Mouse (Mus musculus) forebrain, embryonic 12.5 days (tissue): ENCODE measurements around the gene Gm11034. TPM values are rescaled to one million over a fixed set of nuclear protein-coding genes. Genes with fewer than 3 reads are reported as not detected.

Source experiments
- ATAC-seq: fragments of 200-750 bp; cut with Nextera tagmentation; 2 replicates; pipeline ENCODE4 v1.8.0; 2017; ENCODE audit warnings: moderate TSS enrichment; ENCODE audit not compliant: low FRiP score
- H3K27ac ChIP-seq: fragments of 300-500 bp; sonication (generic); 2 replicates; pipeline ENCODE4 v1.5.1; 2016; ENCODE audit warnings: mild to moderate bottlenecking
- H3K27me3 ChIP-seq: fragments of 300-500 bp; sonication (generic); 2 replicates; pipeline ENCODE4 v1.6.1; 2016; ENCODE audit warnings: mild to moderate bottlenecking
- H3K36me3 ChIP-seq: fragments of 300-500 bp; sonication (generic); replicated peaks from 2 replicates; pipeline ENCODE4 v1.6.1; 2016; ENCODE audit warnings: mild to moderate bottlenecking
- H3K4me1 ChIP-seq: fragments of 300-500 bp; sonication (generic); 2 replicates; pipeline ENCODE4 v1.6.1; 2016
- H3K4me2 ChIP-seq: fragments of 300-500 bp; sonication (generic); 2 replicates; pipeline ENCODE4 v1.6.1; 2016; ENCODE audit warnings: mild to moderate bottlenecking, moderate library complexity
- H3K4me3 ChIP-seq: fragments of 300-500 bp; sonication (generic); replicated peaks from 2 replicates; pipeline ENCODE4 v1.5.1; 2016; ENCODE audit warnings: mild to moderate bottlenecking
- H3K9ac ChIP-seq: fragments of 300-500 bp; sonication (generic); 2 replicates; pipeline ENCODE4 v1.6.1; 2016; ENCODE audit warnings: mild to moderate bottlenecking
- H3K9me3 ChIP-seq: fragments of 300-500 bp; sonication (generic); 2 replicates; pipeline ENCODE4 v1.6.1; 2016
- WGBS: fragments of 180-500 bp; shearing (Covaris S2); methylation state at CpG from one replicate; pipeline ENCODE4 v1.1.7; 2016; 5-methylcytosine and 5-hydroxymethylcytosine counted together
- polyA plus RNA-seq: library from polyadenylated mRNA; unstranded; fragments of >200 nt; fragmentation: Nextera tagmentation; extraction: Ambion mirVana; gene quantifications from 2 replicates; pipeline ENCODE4 v1.2.1, GENCODE M21; 2016

The Gm11034 gene
- polyA plus RNA-seq, 1 experiment from 2014 or later = not detected

- Histone ChIP-seq H3K4me3 (no peak overlapping the region), H3K4me2 (no peak overlapping the region), H3K27me3 (peaks cover 4% of the 10 kb centered on the region; the same call in 1 of the 2 replicates), H3K27ac (no peak overlapping the region), H3K36me3 (no peaks in the 10 kb centered on the region), H3K9ac (no peak overlapping the region), H3K9me3 (peaks cover 9% of the 10 kb centered on the region), H3K4me1 (no peaks in the 10 kb centered on the region)
- WGBS = 72% methylated on average over 1 of the region's 1 CpGs
- no peak for ATAC-seq
Measured at GRCm38 (mm10) chr8:72208582-72208981, 4.9 kb downstream of the Gm11034 start.

- H3K27me3 ChIP-seq = no peaks in the 10 kb centered on the region
- no peak overlapping the region for H3K27ac ChIP-seq
- no peak overlapping the region for H3K4me3 ChIP-seq
- H3K9ac ChIP-seq = no peak overlapping the region
- no peaks in the 10 kb centered on the region for H3K4me1 ChIP-seq
- no peak overlapping the region for H3K4me2 ChIP-seq
- no peak for ATAC-seq
- peaks cover 12% of the 10 kb centered on the region for H3K9me3 ChIP-seq
- no peaks in the 10 kb centered on the region for H3K36me3 ChIP-seq
- WGBS = 63% methylated on average over 8 of the region's 8 CpGs
Measured at GRCm38 (mm10) chr8:72197997-72198396, 15.4 kb downstream of the Gm11034 start.

- H3K4me1 ChIP-seq = no peaks in the 10 kb centered on the region
- no peaks in the 10 kb centered on the region for H3K9me3 ChIP-seq
- H3K36me3 ChIP-seq = no peaks in the 10 kb centered on the region
- H3K4me2 ChIP-seq = no peak overlapping the region
- no peak overlapping the region for H3K27ac ChIP-seq
- no peaks in the 10 kb centered on the region for H3K27me3 ChIP-seq
- ATAC-seq = no peak
- no peak overlapping the region for H3K9ac ChIP-seq
- no peak overlapping the region for H3K4me3 ChIP-seq
Measured at GRCm38 (mm10) chr8:72192065-72192464, 21.4 kb downstream of the Gm11034 start.

DNA sequence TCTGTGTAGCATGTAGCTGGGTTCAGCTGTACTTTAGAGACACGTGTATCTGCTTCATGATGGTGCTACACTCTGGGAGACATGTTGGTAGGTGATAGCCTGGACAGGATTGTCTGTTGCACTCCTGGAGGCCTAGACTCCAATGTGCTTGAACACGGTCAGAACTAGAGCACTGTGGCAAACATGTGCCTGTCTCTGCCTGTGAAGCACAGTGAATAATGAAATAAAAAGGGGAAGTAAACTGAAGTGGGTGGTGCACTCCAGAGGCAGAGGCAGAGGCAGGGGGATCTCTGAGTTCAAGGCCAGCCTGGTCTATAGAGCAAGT, 23.3 kb downstream of the Gm11034 start:
- 82% methylated on average over 2 of the region's 2 CpGs for WGBS
- Histone ChIP-seq H3K4me1 (no peaks in the 10 kb centered on the region), H3K9me3 (no peaks in the 10 kb centered on the region), H3K9ac (no peak overlapping the region), H3K36me3 (no peaks in the 10 kb centered on the region), H3K27ac (no peak overlapping the region), H3K4me3 (no peak overlapping the region), H3K4me2 (no peak overlapping the region), H3K27me3 (no peaks in the 10 kb centered on the region)
- no peak for ATAC-seq

DNA sequence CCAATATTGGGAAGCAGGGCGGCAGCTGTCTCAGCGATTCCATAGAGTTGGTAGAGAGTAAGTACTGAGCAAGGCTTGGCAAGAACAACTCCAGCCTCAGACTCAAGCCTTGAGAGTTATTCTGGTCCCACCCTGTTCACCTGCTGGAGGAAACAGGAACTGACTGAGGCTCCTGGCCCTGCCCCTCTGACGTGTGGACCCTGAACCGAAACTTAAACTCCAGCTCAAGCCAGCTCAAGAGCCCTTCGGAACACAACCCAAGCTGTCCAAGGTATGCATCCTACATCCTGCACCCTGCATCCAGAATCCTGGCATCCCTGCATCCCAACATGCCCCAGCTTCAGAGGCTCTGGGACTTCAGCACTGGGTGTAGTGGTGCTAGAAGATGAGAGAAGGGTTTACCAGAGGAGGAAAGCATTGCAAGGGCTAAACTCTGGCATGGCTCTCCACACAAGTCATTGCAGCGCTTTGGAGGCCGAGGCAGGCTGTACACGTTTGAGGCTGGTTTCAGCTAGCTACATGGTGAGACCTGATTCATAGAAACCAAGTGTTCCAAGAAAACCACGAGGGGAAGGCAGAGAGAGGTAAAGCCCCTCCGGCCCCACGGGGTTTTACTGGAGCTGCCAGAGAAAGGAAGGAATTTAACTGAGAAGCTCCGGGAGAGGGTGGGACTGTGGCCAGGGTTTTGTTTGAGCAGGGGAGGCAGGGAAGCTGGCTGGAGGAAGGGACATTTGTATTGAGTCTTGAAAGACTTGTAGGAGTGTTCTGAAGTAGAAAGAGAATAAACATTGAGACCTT, 23.8 kb downstream of the Gm11034 start, which contains the start of gene Hsh2d:
Gene Hsh2d (plus strand): TSS at position 222 of the 798 bp plus-strand sequence.
- ATAC-seq = no peak
- no peak within 1 kb of the TSS for H3K4me3 ChIP-seq
- no peaks in the 10 kb centered on the region for H3K27me3 ChIP-seq
- H3K4me1 ChIP-seq = no peaks in the 10 kb centered on the region
- no peak within 1 kb of the TSS for H3K9ac ChIP-seq
- no peaks in the 10 kb centered on the region for H3K9me3 ChIP-seq
- H3K27ac ChIP-seq = no peak within 1 kb of the TSS
- WGBS = 72% methylated on average over 12 of the region's 12 CpGs
- H3K36me3 ChIP-seq = no peaks in the 10 kb centered on the region
- no peak within 1 kb of the TSS for H3K4me2 ChIP-seq

DNA sequence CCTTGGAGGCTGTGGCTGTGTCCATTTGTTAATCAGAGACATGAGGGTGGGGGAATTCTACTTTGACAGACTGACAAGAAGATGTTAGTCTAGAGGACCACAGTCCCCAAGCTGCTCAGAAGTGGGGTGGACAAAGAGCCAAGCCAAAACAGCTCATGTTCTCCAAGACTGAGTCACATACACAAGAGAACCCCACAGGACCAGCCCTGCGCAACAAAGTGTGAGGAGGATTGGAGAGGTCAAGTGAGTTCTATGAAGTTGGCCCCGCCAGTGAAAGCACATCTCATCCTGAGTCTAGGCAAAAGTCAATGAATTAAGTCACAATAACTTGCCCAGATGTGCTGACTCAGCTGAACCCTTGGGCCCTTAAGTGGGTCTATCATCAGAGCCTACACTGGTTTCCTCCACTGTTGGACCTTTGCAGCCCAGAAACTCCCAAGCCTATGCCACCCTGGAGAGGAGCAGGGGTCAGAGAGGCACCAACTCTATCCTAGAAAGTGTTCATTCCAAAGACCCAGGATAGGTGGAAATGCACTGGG, 25.6 kb downstream of the Gm11034 start:
- Histone ChIP-seq H3K36me3 (no peaks in the 10 kb centered on the region), H3K9me3 (no peaks in the 10 kb centered on the region), H3K4me3 (no peak overlapping the region), H3K4me2 (no peak overlapping the region), H3K27me3 (no peaks in the 10 kb centered on the region), H3K27ac (no peak overlapping the region), H3K9ac (no peak overlapping the region), H3K4me1 (no peaks in the 10 kb centered on the region)
- WGBS = 81% methylated on average over 2 of the region's 2 CpGs
- no peak for ATAC-seq

DNA sequence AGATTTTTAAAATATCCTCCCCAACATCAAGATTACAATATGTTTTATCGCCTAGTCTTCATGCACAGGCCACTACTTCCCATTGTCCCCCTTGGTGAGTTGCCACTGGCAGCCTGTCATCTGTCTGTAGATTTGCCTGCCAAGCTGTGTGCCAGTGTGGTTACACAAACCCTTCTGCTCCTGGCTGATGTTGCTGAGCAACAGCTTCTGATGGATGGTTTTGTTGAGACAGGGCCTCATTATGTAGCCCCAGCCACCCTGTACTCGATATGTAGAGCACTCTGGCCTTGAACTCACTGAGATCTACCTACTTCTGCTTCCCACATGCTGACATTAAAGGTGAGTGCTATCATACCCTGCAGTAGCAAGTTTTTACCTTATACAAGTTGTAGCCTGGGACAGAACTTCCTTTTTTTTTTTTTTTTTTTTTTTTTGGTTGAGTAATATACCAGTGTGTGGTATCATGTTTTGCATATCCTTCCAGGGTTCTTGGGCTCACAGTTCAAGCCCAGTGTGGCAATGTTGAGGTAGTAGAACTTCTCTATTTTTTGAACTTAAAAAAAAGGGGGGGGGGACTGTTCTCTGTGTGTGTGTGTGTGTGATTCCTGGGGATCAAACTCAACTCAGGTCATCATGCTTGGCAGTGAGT, 29.8 kb downstream of the Gm11034 start:
- Histone ChIP-seq H3K9me3 (no peaks in the 10 kb centered on the region), H3K27me3 (no peaks in the 10 kb centered on the region), H3K4me2 (no peak overlapping the region), H3K4me1 (no peaks in the 10 kb centered on the region), H3K36me3 (peaks cover 35% of the 10 kb centered on the region), H3K27ac (no peak overlapping the region), H3K4me3 (no peak overlapping the region), H3K9ac (no peak overlapping the region)
- ATAC-seq = no peak
- WGBS = 88% methylated on average over 2 of the region's 2 CpGs

DNA sequence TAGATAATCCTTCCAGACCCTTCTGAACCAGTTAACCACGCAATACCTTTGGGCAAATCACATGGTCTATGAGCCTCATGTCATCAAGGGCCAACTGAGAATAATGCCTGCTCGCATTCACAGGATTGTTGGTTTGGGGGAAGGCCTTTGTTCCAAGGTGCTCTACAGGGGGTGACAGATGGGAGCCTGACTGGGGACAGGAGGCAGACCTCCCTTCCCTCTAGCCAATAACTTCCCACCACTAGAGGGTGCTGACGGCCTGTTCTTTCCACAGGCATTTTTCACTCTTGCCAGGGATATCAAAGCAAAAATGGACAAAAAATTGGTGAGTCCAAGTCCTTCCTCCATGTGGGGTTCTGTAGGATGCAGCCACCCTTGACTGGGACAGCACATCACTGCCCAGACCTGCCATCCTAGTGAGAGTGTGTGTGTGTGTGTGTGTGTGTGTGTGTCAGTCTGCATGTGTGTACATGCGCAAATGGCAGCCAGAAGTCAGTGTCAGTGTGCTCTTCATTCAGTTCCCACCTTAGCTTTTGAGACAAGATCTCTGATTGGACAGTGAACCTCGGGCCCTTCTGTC, 36.0 kb downstream of the Gm11034 start:
- H3K4me3 ChIP-seq = no peak overlapping the region
- no peaks in the 10 kb centered on the region for H3K4me1 ChIP-seq
- H3K4me2 ChIP-seq = no peak overlapping the region
- ATAC-seq = peak; percentile 70
- H3K36me3 ChIP-seq = peaks cover 96% of the 10 kb centered on the region
- H3K27me3 ChIP-seq = no peaks in the 10 kb centered on the region
- H3K9ac ChIP-seq = no peak overlapping the region
- 0 out of 2 replicates have a peak overlapping the region, but pooled peaks have one; percentile 11 for H3K27ac ChIP-seq
- WGBS = 60% methylated on average over 5 of the region's 5 CpGs
- H3K9me3 ChIP-seq = no peaks in the 10 kb centered on the region

DNA sequence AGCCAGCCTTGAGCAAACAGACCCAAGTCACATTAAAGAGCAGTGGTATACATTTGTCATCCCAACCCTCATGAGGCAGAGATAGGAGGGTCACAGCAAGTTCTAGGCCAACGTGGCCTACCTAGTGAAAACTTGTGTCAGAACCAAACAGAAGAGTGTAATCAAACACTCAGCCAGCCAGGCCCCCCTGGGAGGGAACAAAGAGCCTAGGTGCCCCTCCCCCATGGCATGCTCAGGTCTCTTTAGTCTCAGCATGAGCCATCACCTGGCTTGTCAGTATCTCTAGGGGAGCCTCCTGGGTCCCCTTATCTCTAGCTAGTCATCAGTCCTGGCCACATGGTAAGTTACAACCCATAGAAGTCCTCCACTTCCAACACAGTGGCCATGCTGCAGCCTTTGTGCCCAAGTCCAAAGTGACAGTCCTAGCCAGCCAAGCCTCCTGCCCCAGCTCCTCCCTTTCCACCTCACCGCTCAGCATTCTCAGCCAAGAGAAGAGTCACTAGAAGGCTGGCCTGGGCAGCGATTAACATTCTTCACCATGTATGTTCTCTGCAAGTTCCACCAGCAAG, 43.7 kb downstream of the Gm11034 start:
- no peaks in the 10 kb centered on the region for H3K4me1 ChIP-seq
- 85% methylated on average over 3 of the region's 3 CpGs for WGBS
- H3K27me3 ChIP-seq = no peaks in the 10 kb centered on the region
- no peaks in the 10 kb centered on the region for H3K9me3 ChIP-seq
- no peak for ATAC-seq
- no peak overlapping the region for H3K9ac ChIP-seq
- peaks cover 79% of the 10 kb centered on the region for H3K36me3 ChIP-seq
- H3K4me3 ChIP-seq = no peak overlapping the region
- no peak overlapping the region for H3K4me2 ChIP-seq
- H3K27ac ChIP-seq = no peak overlapping the region

- Histone ChIP-seq H3K9me3 (no peaks in the 10 kb centered on the region), H3K36me3 (peaks cover 79% of the 10 kb centered on the region)
- WGBS = 93% methylated on average over 3 of the region's 3 CpGs
Measured at GRCm38 (mm10) chr8:72169098-72169668, 44.3 kb downstream of the Gm11034 start.

More at GRCm38 (mm10) chr8:72169098-72169668, 44.3 kb downstream of the Gm11034 start:
- H3K4me2 ChIP-seq = no peak overlapping the region
- H3K4me3 ChIP-seq = no peak overlapping the region
- ATAC-seq = no peak
- no peaks in the 10 kb centered on the region for H3K4me1 ChIP-seq
- no peak overlapping the region for H3K27ac ChIP-seq
- H3K27me3 ChIP-seq = no peaks in the 10 kb centered on the region
- no peak overlapping the region for H3K9ac ChIP-seq
